Mouse (Mus musculus): ENCODE results near the gene Dlx6.

GRCm38 (mm10) chr6:6858571-6858970 is 4.6 kb upstream of the Dlx6 start:
- no peak for TF ChIP-seq CEBPB (IDR thresholded peaks at IDR 0.05; ENCODE audit: low read depth)
- TF ChIP-seq MAX (IDR thresholded peaks at IDR 0.05): no peak
- no peak for TF ChIP-seq USF1 (IDR thresholded peaks at IDR 0.05; ENCODE audit: low read depth)
- TF ChIP-seq CTCF (IDR thresholded peaks at IDR 0.05; ENCODE audit: control insufficient read depth, insufficient read depth, insufficient read length): no peak
- TF ChIP-seq MYOD1 (IDR thresholded peaks at IDR 0.05; ENCODE audit: control insufficient read depth, insufficient read length, low read depth): no peak
